Mouse (Mus musculus): Measurements from ENCODE around the gene Mcfd2. TPM values are rescaled to one million over a fixed set of nuclear protein-coding genes. Genes with fewer than 3 reads are reported as not detected.

Mcfd2 gene
- total and polyA plus RNA-seq, 3 experiments = 5.3 to 34.4 (median 15.4) TPM

DNA sequence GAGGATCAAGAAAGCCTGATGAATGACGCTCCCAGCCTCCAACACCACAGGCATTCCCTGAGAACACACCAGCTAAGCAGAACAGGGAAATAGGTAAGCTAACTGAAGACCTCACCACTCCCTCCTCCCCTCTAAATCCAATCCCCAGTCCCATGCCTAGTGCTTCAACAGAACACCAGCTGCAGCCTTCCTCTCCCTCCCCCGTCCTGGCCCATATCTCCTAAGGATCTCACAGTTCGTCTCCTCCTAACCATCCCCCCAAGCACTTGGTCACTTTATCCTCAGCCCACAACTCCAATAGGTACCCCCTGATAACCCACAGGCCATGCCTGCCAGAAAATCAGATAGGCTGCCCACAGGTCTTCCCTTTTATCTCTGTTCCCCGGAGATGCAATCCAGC lies 37.9 kb downstream of the Mcfd2 start:
- Histone ChIP-seq H3K4me1 (ENCODE audit: insufficient read depth, low read depth, low read length) (peaks cover 14% of the 10 kb centered on the region), H3K9me3 (replicated peaks) (peaks cover 6% of the 10 kb centered on the region; the same call in 1 of the 2 replicates), H3K36me3 (replicated peaks) (no peaks in the 10 kb centered on the region), H3K4me3 (ENCODE audit: low read depth, low read length) (no peak overlapping the region), H3K27me3 (ENCODE audit: insufficient read depth, low read length) (peaks cover 15% of the 10 kb centered on the region)
- peak; percentile 71 for ATAC-seq (ENCODE audit: extremely low read depth, insufficient number of reproducible peaks, low FRiP score, poor library complexity, severe bottlenecking)
- peak; percentile 19 for DNase-seq (ENCODE audit: low spot score)
- no peak for TF ChIP-seq POLR2AphosphoS5 (IDR thresholded peaks at IDR 0.05; ENCODE audit: insufficient replicate concordance, low read depth, low read length)
- TF ChIP-seq CTCF (IDR thresholded peaks at IDR 0.05; ENCODE audit: low read depth, low read length) = no peak
- no peak for TF ChIP-seq GATA2 (IDR thresholded peaks at IDR 0.05; ENCODE audit: borderline replicate concordance, low read depth, low read length)
- no peak for TF ChIP-seq GATA1 (IDR thresholded peaks at IDR 0.05; ENCODE audit: borderline replicate concordance, low read length)
- TF ChIP-seq TAL1 (conservative IDR thresholded peaks at IDR 0.05; ENCODE audit: low read depth, low read length) = no peak

DNA sequence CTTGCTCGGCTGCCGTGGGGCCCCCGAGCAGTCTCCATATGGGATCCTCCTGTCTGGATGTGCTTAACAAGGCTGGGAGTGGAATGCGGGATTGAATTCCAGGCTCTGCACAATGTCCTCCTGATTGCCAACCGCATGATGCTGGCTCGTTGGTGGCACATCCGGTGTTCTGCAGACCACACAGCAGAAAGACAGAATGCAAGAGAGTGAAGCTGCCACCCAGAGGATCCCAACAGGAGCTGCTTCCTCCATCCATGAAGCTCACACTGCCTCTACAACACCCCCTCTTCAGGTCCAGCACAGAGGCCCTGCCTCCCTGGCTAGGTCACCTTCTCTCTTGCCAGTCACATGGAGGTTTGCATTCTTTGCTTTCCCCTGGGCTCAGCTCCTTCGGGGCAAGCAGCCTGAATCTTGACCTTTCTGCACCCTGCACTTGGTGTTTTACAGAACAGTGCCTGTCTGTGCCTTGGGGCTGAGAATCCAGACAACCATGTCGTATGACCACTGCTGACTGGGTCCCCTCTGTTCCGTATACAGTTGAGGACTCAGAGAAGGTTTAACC lies 39.6 kb downstream of the Mcfd2 start:
- peaks cover 6% of the 10 kb centered on the region; the same call in 1 of the 2 replicates for H3K9me3 ChIP-seq (replicated peaks)
- no peak overlapping the region for H3K4me3 ChIP-seq (ENCODE audit: low read depth, low read length)
- peaks cover 14% of the 10 kb centered on the region for H3K4me1 ChIP-seq (ENCODE audit: insufficient read depth, low read depth, low read length)
- H3K27me3 ChIP-seq (ENCODE audit: insufficient read depth, low read length) = peaks cover 19% of the 10 kb centered on the region
- DNase-seq (ENCODE audit: low spot score) = no peak
- no peaks in the 10 kb centered on the region for H3K36me3 ChIP-seq (replicated peaks)
- no peak for ATAC-seq (ENCODE audit: extremely low read depth, insufficient number of reproducible peaks, low FRiP score, poor library complexity, severe bottlenecking)
- TF ChIP-seq POLR2AphosphoS5 (IDR thresholded peaks at IDR 0.05; ENCODE audit: insufficient replicate concordance, low read depth, low read length) (no peak), TAL1 (conservative IDR thresholded peaks at IDR 0.05; ENCODE audit: low read depth, low read length) (no peak)

- Histone ChIP-seq H3K27me3 (ENCODE audit: insufficient read depth, low read length) (peaks cover 19% of the 10 kb centered on the region), H3K36me3 (replicated peaks) (no peaks in the 10 kb centered on the region), H3K4me3 (ENCODE audit: low read depth, low read length) (no peak overlapping the region), H3K4me1 (ENCODE audit: insufficient read depth, low read depth, low read length) (peaks cover 14% of the 10 kb centered on the region), H3K9me3 (replicated peaks) (peaks cover 6% of the 10 kb centered on the region; the same call in 1 of the 2 replicates)
- no peak for ATAC-seq (ENCODE audit: extremely low read depth, insufficient number of reproducible peaks, low FRiP score, poor library complexity, severe bottlenecking)
- no peak for DNase-seq (ENCODE audit: low spot score)
- TF ChIP-seq TAL1 (conservative IDR thresholded peaks at IDR 0.05; ENCODE audit: low read depth, low read length) (no peak), POLR2AphosphoS5 (IDR thresholded peaks at IDR 0.05; ENCODE audit: insufficient replicate concordance, low read depth, low read length) (no peak), GATA2 (IDR thresholded peaks at IDR 0.05; ENCODE audit: borderline replicate concordance, low read depth, low read length) (no peak), CTCF (IDR thresholded peaks at IDR 0.05; ENCODE audit: low read depth, low read length) (no peak), GATA1 (IDR thresholded peaks at IDR 0.05; ENCODE audit: borderline replicate concordance, low read length) (no peak)
Measured at GRCm38 (mm10) chr17:87225384-87225783, 40.4 kb downstream of the Mcfd2 start.

GRCm38 (mm10) chr17:87224461-87224860 lies 41.3 kb downstream of the Mcfd2 start:
- Histone ChIP-seq H3K9me3 (replicated peaks) (peaks cover 6% of the 10 kb centered on the region; the same call in 1 of the 2 replicates), H3K36me3 (replicated peaks) (no peaks in the 10 kb centered on the region), H3K4me3 (ENCODE audit: low read depth, low read length) (no peak overlapping the region), H3K27me3 (ENCODE audit: insufficient read depth, low read length) (peaks cover 19% of the 10 kb centered on the region), H3K4me1 (ENCODE audit: insufficient read depth, low read depth, low read length) (peaks cover 14% of the 10 kb centered on the region)
- ATAC-seq (ENCODE audit: extremely low read depth, insufficient number of reproducible peaks, low FRiP score, poor library complexity, severe bottlenecking) = no peak
- no peak for DNase-seq (ENCODE audit: low spot score)
- no peak for TF ChIP-seq GATA1 (IDR thresholded peaks at IDR 0.05; ENCODE audit: borderline replicate concordance, low read length)
- no peak for TF ChIP-seq TAL1 (conservative IDR thresholded peaks at IDR 0.05; ENCODE audit: low read depth, low read length)
- no peak for TF ChIP-seq POLR2AphosphoS5 (IDR thresholded peaks at IDR 0.05; ENCODE audit: insufficient replicate concordance, low read depth, low read length)
- no peak for TF ChIP-seq CTCF (IDR thresholded peaks at IDR 0.05; ENCODE audit: low read depth, low read length)
- TF ChIP-seq GATA2 (IDR thresholded peaks at IDR 0.05; ENCODE audit: borderline replicate concordance, low read depth, low read length) = no peak

- peaks cover 2% of the 10 kb centered on the region; the same call in 1 of the 2 replicates for H3K9me3 ChIP-seq (replicated peaks)
- no peak for ATAC-seq (ENCODE audit: extremely low read depth, insufficient number of reproducible peaks, low FRiP score, poor library complexity, severe bottlenecking)
Measured at GRCm38 (mm10) chr17:87219456-87219855, 46.3 kb downstream of the Mcfd2 start.

DNA sequence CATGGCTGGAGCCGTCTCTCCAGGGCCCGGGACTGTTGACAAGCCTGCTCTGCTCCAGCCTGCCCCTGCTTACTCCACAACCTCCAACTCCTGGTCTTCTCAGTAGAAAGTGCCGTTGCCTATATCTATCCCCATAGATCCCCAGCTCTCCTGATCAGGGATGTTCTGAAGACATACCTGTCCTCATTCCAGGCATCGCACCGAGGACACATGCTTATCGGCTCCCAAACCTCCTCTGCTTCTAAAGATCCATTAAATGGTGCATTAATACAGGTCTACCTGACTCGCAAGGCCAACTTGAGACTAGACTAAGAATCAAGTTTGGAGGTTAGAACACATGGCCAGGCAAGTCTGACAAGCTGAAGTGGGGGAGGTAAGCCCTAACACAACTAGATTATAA lies 51.2 kb downstream of the Mcfd2 start:
- DNase-seq (ENCODE audit: low spot score) (no peak), ATAC-seq (ENCODE audit: extremely low read depth, insufficient number of reproducible peaks, low FRiP score, poor library complexity, severe bottlenecking) (no peak)
- TF ChIP-seq CTCF (IDR thresholded peaks at IDR 0.05; ENCODE audit: low read depth, low read length) = no peak
- no peak for TF ChIP-seq TAL1 (conservative IDR thresholded peaks at IDR 0.05; ENCODE audit: low read depth, low read length)
- no peak for TF ChIP-seq GATA1 (IDR thresholded peaks at IDR 0.05; ENCODE audit: borderline replicate concordance, low read length)
- TF ChIP-seq GATA2 (IDR thresholded peaks at IDR 0.05; ENCODE audit: borderline replicate concordance, low read depth, low read length) = no peak
- no peak for TF ChIP-seq POLR2AphosphoS5 (IDR thresholded peaks at IDR 0.05; ENCODE audit: insufficient replicate concordance, low read depth, low read length)
- Histone ChIP-seq H3K4me3 (ENCODE audit: low read depth, low read length) (no peak overlapping the region), H3K4me1 (ENCODE audit: insufficient read depth, low read depth, low read length) (peaks cover 4% of the 10 kb centered on the region; the same call in 1 of the 2 replicates), H3K36me3 (replicated peaks) (no peaks in the 10 kb centered on the region), H3K27me3 (ENCODE audit: insufficient read depth, low read length) (peaks cover 7% of the 10 kb centered on the region), H3K9me3 (replicated peaks) (no peaks in the 10 kb centered on the region)

More at GRCm38 (mm10) chr17:87219456-87219855, 46.3 kb downstream of the Mcfd2 start:
- no peaks in the 10 kb centered on the region for H3K36me3 ChIP-seq (replicated peaks)
- no peak for DNase-seq (ENCODE audit: low spot score)
- H3K27me3 ChIP-seq (ENCODE audit: insufficient read depth, low read length) = peaks cover 10% of the 10 kb centered on the region
- TF ChIP-seq GATA1 (IDR thresholded peaks at IDR 0.05; ENCODE audit: borderline replicate concordance, low read length) (no peak), POLR2AphosphoS5 (IDR thresholded peaks at IDR 0.05; ENCODE audit: insufficient replicate concordance, low read depth, low read length) (no peak), TAL1 (conservative IDR thresholded peaks at IDR 0.05; ENCODE audit: low read depth, low read length) (no peak), GATA2 (IDR thresholded peaks at IDR 0.05; ENCODE audit: borderline replicate concordance, low read depth, low read length) (no peak)
- no peaks in the 10 kb centered on the region for H3K4me1 ChIP-seq (ENCODE audit: insufficient read depth, low read depth, low read length)
- no peak overlapping the region for H3K4me3 ChIP-seq (ENCODE audit: low read depth, low read length)

Measured in G1E (cell line).